Mouse (Mus musculus) cortical plate, adult 2 months (tissue): ENCODE measurements around the gene Tmem100.

Experiments used
- CTCF ChIP-seq: fragments of 200-500 bp; IDR thresholded peaks from 2 replicates; pipeline ENCODE4 v1.5.1; 2011; ENCODE audit warnings: mild to moderate bottlenecking, control low read depth, low read length; ENCODE audit not compliant: insufficient read depth; ENCODE audit errors: extremely low read depth
- POLR2A ChIP-seq: fragments of 200-500 bp; IDR thresholded peaks from 2 replicates; pipeline ENCODE4 v1.6.1; 2011; ENCODE audit warnings: mild to moderate bottlenecking, low read length, control low read depth; ENCODE audit not compliant: insufficient read depth; ENCODE audit errors: extremely low read depth

GRCm38 (mm10) chr11:89988936-89989589 is 41.1 kb upstream of the Tmem100 start:
- TF ChIP-seq POLR2A (no peak), CTCF (peak; percentile 96)
